Mouse (Mus musculus) heart, embryonic 11.5 days (tissue): ENCODE results near the gene 1700086D15Rik. TPM values are rescaled to one million over a fixed set of nuclear protein-coding genes. Genes with fewer than 3 reads are reported as not detected.

Experiments
- ATAC-seq: fragments of 200-750 bp; cut with Nextera tagmentation; replicated peaks from 2 replicates; pipeline ENCODE4 v1.8.0; 2017; ENCODE audit warnings: moderate library complexity; ENCODE audit not compliant: insufficient number of reproducible peaks, low FRiP score, low TSS enrichment
- H3K27ac ChIP-seq: fragments of 300-500 bp; sonication (generic); 2 replicates; pipeline ENCODE4 v1.5.1; 2014; ENCODE audit warnings: mild to moderate bottlenecking, low read depth, low read length
- H3K27me3 ChIP-seq: fragments of 300-500 bp; sonication (generic); 2 replicates; pipeline ENCODE4 v1.6.1; 2014; ENCODE audit warnings: mild to moderate bottlenecking, low read length, mixed read lengths; ENCODE audit not compliant: control insufficient read depth, insufficient read depth
- H3K36me3 ChIP-seq: fragments of 300-500 bp; sonication (generic); 2 replicates; pipeline ENCODE4 v1.6.1; 2014; ENCODE audit warnings: mild to moderate bottlenecking, low read length, moderate library complexity, mixed read lengths; ENCODE audit not compliant: control insufficient read depth, insufficient read depth
- H3K4me1 ChIP-seq: fragments of 300-500 bp; sonication (generic); 2 replicates; pipeline ENCODE4 v1.6.1; 2014; ENCODE audit warnings: low read length; ENCODE audit not compliant: control insufficient read depth, insufficient read depth
- H3K4me2 ChIP-seq: fragments of 300-500 bp; sonication (generic); 2 replicates; pipeline ENCODE4 v1.6.1; 2014; ENCODE audit warnings: mild to moderate bottlenecking, moderate library complexity
- H3K4me3 ChIP-seq: fragments of 300-500 bp; sonication (generic); 2 replicates; pipeline ENCODE4 v1.5.1; 2014; ENCODE audit warnings: low read depth, low read length
- H3K9ac ChIP-seq: fragments of 300-500 bp; sonication (generic); 2 replicates; pipeline ENCODE4 v1.6.1; 2014; ENCODE audit warnings: mild to moderate bottlenecking, low read depth, low read length, moderate library complexity
- H3K9me3 ChIP-seq: fragments of 300-500 bp; sonication (generic); replicated peaks from 2 replicates; pipeline ENCODE4 v1.6.1; 2016; ENCODE audit warnings: low read length; ENCODE audit not compliant: control insufficient read depth
- WGBS: fragments of 180-500 bp; shearing (Covaris S2); extraction: QIAGEN DNeasy Blood & Tissue Kit; methylation state at CpG from one replicate; pipeline ENCODE4 v1.1.7; 2014; ENCODE audit not compliant: insufficient replicate concordance; 5-methylcytosine and 5-hydroxymethylcytosine counted together
- polyA plus RNA-seq: library from polyadenylated mRNA; unstranded; fragments of >200 nt; fragmentation: Nextera tagmentation; extraction: Ambion mirVana; gene quantifications from 2 replicates; pipeline ENCODE4 v1.2.1, GENCODE M21; 2014

The 1700086D15Rik gene
- 0.43 TPM in 1 of 2 replicates, not detected in the other for polyA plus RNA-seq

GRCm38 (mm10) chr11:65159791-65160190, at the start of gene 1700086D15Rik:
Gene 1700086D15Rik (minus strand): TSS chr11:65159891.
- WGBS = 85% methylated on average over 5 of the region's 5 CpGs
- Histone ChIP-seq H3K4me1 (peaks cover 12% of the 10 kb centered on the region; the same call in 1 of the 2 replicates), H3K4me2 (no peak within 1 kb of the TSS), H3K9me3 (no peaks in the 10 kb centered on the region), H3K9ac (no peak within 1 kb of the TSS), H3K27ac (no peak within 1 kb of the TSS), H3K27me3 (no peaks in the 10 kb centered on the region), H3K36me3 (no peaks in the 10 kb centered on the region), H3K4me3 (no peak within 1 kb of the TSS)
- no peak for ATAC-seq

GRCm38 (mm10) chr11:65209441-65209840, 49.8 kb upstream of the 1700086D15Rik start:
- peak; percentile 82 for ATAC-seq
- no peaks in the 10 kb centered on the region for H3K9me3 ChIP-seq
- no peak overlapping the region for H3K4me3 ChIP-seq
- peak overlapping the region; percentile 82 for H3K27ac ChIP-seq
- 12% methylated on average over 6 of the region's 6 CpGs for WGBS
- no peak overlapping the region for H3K9ac ChIP-seq
- H3K4me2 ChIP-seq = 0 out of 2 replicates have a peak overlapping the region, but pooled peaks have one; percentile 2
- no peaks in the 10 kb centered on the region for H3K27me3 ChIP-seq
- H3K36me3 ChIP-seq = peaks cover 7% of the 10 kb centered on the region
- H3K4me1 ChIP-seq = peaks cover 59% of the 10 kb centered on the region

- peaks cover 57% of the 10 kb centered on the region for H3K4me1 ChIP-seq
- H3K27ac ChIP-seq = peak overlapping the region; percentile 69
- WGBS = 22% methylated on average over 5 of the region's 5 CpGs
- peak; percentile 52 for ATAC-seq
- no peaks in the 10 kb centered on the region for H3K9me3 ChIP-seq
- H3K36me3 ChIP-seq = peaks cover 7% of the 10 kb centered on the region
- H3K4me3 ChIP-seq = no peak overlapping the region
- no peaks in the 10 kb centered on the region for H3K27me3 ChIP-seq
- peak overlapping the region; percentile 18; the same call in 1 of the 2 replicates for H3K4me2 ChIP-seq
- H3K9ac ChIP-seq = no peak overlapping the region
Observed at GRCm38 (mm10) chr11:65205306-65205705, 45.6 kb upstream of the 1700086D15Rik start.

- H3K4me1 ChIP-seq = peaks cover 50% of the 10 kb centered on the region
- H3K9me3 ChIP-seq = no peaks in the 10 kb centered on the region
- peak overlapping the region; percentile 69 for H3K27ac ChIP-seq
- no peak overlapping the region for H3K4me3 ChIP-seq
- H3K27me3 ChIP-seq = no peaks in the 10 kb centered on the region
- peaks cover 9% of the 10 kb centered on the region for H3K36me3 ChIP-seq
- ATAC-seq = no peak
- WGBS = 38% methylated on average over 13 of the region's 13 CpGs
- no peak overlapping the region; the same call in 1 of the 2 replicates for H3K9ac ChIP-seq
- peak overlapping the region; percentile 18; the same call in 1 of the 2 replicates for H3K4me2 ChIP-seq
Observed at GRCm38 (mm10) chr11:65204651-65205050, 45.0 kb upstream of the 1700086D15Rik start.

- 80% methylated on average over 1 of the region's 1 CpGs for WGBS
- Histone ChIP-seq H3K4me3 (no peak overlapping the region), H3K27me3 (no peaks in the 10 kb centered on the region), H3K9me3 (no peaks in the 10 kb centered on the region), H3K27ac (0 out of 2 replicates have a peak overlapping the region, but pooled peaks have one; percentile 15), H3K4me2 (no peak overlapping the region), H3K9ac (no peak overlapping the region), H3K36me3 (peaks cover 11% of the 10 kb centered on the region), H3K4me1 (peaks cover 35% of the 10 kb centered on the region)
- no peak for ATAC-seq
Observed at GRCm38 (mm10) chr11:65203020-65203419, 43.3 kb upstream of the 1700086D15Rik start.

GRCm38 (mm10) chr11:65202236-65202635, 42.5 kb upstream of the 1700086D15Rik start:
- Histone ChIP-seq H3K36me3 (peaks cover 11% of the 10 kb centered on the region), H3K4me3 (no peak overlapping the region), H3K4me2 (no peak overlapping the region), H3K9ac (no peak overlapping the region), H3K9me3 (no peaks in the 10 kb centered on the region), H3K27me3 (no peaks in the 10 kb centered on the region), H3K27ac (peak overlapping the region; percentile 54; the same call in 1 of the 2 replicates), H3K4me1 (peaks cover 27% of the 10 kb centered on the region)
- WGBS = 10% methylated on average over 5 of the region's 5 CpGs
- no peak for ATAC-seq

- no peak overlapping the region for H3K4me2 ChIP-seq
- no peaks in the 10 kb centered on the region for H3K27me3 ChIP-seq
- no peak overlapping the region for H3K4me3 ChIP-seq
- H3K9ac ChIP-seq = no peak overlapping the region
- 75% methylated on average over 3 of the region's 3 CpGs for WGBS
- H3K4me1 ChIP-seq = peaks cover 7% of the 10 kb centered on the region
- peak overlapping the region; percentile 38; the same call in 1 of the 2 replicates for H3K27ac ChIP-seq
- no peak for ATAC-seq
- peaks cover 12% of the 10 kb centered on the region for H3K36me3 ChIP-seq
- H3K9me3 ChIP-seq = no peaks in the 10 kb centered on the region
Observed at GRCm38 (mm10) chr11:65198026-65198425, 38.3 kb upstream of the 1700086D15Rik start.

- H3K9ac ChIP-seq = no peak overlapping the region
- H3K27me3 ChIP-seq = no peaks in the 10 kb centered on the region
- H3K4me2 ChIP-seq = no peak overlapping the region
- no peaks in the 10 kb centered on the region for H3K9me3 ChIP-seq
- peaks cover 5% of the 10 kb centered on the region for H3K4me1 ChIP-seq
- ATAC-seq = no peak
- peaks cover 12% of the 10 kb centered on the region for H3K36me3 ChIP-seq
- peak overlapping the region; percentile 38; the same call in 1 of the 2 replicates for H3K27ac ChIP-seq
- no peak overlapping the region for H3K4me3 ChIP-seq
- WGBS = 7% methylated on average over 3 of the region's 3 CpGs
Observed at GRCm38 (mm10) chr11:65197280-65197679, 37.6 kb upstream of the 1700086D15Rik start.

GRCm38 (mm10) chr11:65186974-65187373, 27.3 kb upstream of the 1700086D15Rik start:
- Histone ChIP-seq H3K9me3 (no peaks in the 10 kb centered on the region), H3K27ac (no peak overlapping the region), H3K9ac (no peak overlapping the region), H3K36me3 (peaks cover 7% of the 10 kb centered on the region; the same call in 1 of the 2 replicates), H3K4me2 (no peak overlapping the region), H3K27me3 (no peaks in the 10 kb centered on the region), H3K4me3 (no peak overlapping the region), H3K4me1 (no peaks in the 10 kb centered on the region)
- ATAC-seq = no peak
- WGBS = 74% methylated on average over 12 of the region's 12 CpGs
